ENCODE assay signal across 8 mouse cellular contexts in the genomic region with DNA sequence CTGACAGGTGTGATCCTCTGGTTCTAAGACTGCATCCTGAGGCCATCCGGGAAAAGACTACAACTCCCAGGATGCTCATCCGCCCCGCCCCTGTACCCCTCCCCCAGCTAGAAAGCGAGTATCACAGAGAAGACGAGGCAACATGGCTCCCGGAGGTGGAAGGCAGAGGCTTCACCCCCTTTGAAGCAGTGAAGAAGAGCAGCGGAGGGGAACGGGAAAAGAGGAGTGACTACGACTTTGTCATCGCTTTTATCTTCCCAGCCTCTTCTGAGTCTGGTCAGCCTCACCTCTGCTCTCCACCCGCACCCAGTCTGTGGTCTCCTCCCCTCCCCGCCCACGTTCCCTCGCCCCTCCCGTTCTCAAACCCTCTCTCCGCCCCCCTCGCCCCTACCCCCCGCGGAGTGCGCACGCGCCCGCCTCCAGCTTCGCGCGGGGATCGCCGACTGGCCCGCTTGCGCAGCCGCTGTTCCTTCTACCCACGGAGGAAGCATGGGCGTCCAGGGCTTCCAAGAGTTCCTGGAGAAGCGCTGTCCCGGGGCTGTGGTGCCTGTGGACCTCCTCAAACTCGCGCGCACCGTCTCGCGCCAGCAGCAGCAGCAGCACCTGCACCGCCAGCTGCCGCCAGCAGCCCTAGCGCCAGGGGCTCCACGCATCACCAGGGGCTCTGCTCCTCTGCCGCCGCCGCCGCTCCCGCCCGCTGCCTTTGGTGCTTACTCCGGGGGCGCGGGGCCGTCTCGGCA. TPM values are rescaled to one million over a fixed set of nuclear protein-coding genes. Genes with fewer than 3 reads are reported as not detected.
DNase-seq lines count a peak whose midpoint lies in the region; ATAC-seq lines count a peak whose summit lies in the region.

Fam120c (plus strand) TSS at position 415 of the 740 bp plus-strand sequence.

- peak; percentile 78 to 81 for DNase-seq in adrenal gland, adult 18-20 months (ENCODE audit: low spot score in 2 of 2)
- DNase-seq in embryo, embryonic 10.5 days (ENCODE audit: low spot score): peak; percentile 83
- DNase-seq in gastrocnemius, postnatal 14 days: peak; percentile 85
- DNase-seq in left cerebral cortex, adult 9 months (ENCODE audit: low spot score in 2 of 2): peak; percentile 52 to 81
- DNase-seq in right cerebral cortex, postnatal 10 days (ENCODE audit: low spot score in 2 of 2): peak; percentile 89 to 92
- peak; percentile 87 for DNase-seq in urinary bladder, postnatal 14 days (ENCODE audit: low spot score)

- peak; percentile 79 for ATAC-seq in inflammation-experienced regulatory T-cells, adult 6 months

- peaks cover 4% of the 10 kb centered on the region for H3K36me3 ChIP-seq in megakaryocyte, embryonic 14.5 days (replicated peaks; ENCODE audit: low read length)

- H3K9me3 ChIP-seq in megakaryocyte, embryonic 14.5 days: 0 out of 2 replicates have a peak, but pooled peaks cover 4% of the 10 kb centered on the region

- H3K27me3 ChIP-seq in megakaryocyte, embryonic 14.5 days (replicated peaks): peaks cover 7% of the 10 kb centered on the region

- peak within 1 kb of the TSS; percentile 97 for H3K4me3 ChIP-seq in megakaryocyte, embryonic 14.5 days (replicated peaks)

- intact Hi-C loops in gastrocnemius, postnatal 14 days (cut with DNase I; ENCODE audit: low total_unique reads): no loop called here

- H3K4me1 ChIP-seq in megakaryocyte, embryonic 14.5 days: peaks cover 8% of the 10 kb centered on the region; the same call in 1 of the 2 replicates

RNA-seq across cellular contexts. Expression of gene Fam120c, which starts in this region (rescaled TPM):
- 10 to 100 TPM; 16.2 to 17.3 TPM for total RNA-seq in adrenal gland, adult 18-20 months (2021)
- 10 to 100 TPM; 15.0 to 17.4 TPM for total RNA-seq in gastrocnemius, postnatal 14 days (2021)
- 1 to 10 TPM in 2 of 3 experiments, under 1 TPM in 1; 0.99 to 2.8 (median 1.6) TPM for polyA plus RNA-seq in inflammation-experienced regulatory T-cells, adult 6 months (2017; shearing (Covaris generic))
- 1.0 and 3.9 TPM in 2 replicates for polyA plus RNA-seq in megakaryocyte, embryonic 14.5 days (2012; ENCODE audit: insufficient read depth, low replicate concordance)

Comparison
In these comparisons a context has a peak if more than half of its experiments do, and no peak if none do; other contexts are left out.
1. Peak in every context shown above with its lines: DNase-seq, ATAC-seq and H3K4me3 ChIP-seq.